Mouse (Mus musculus): Measurements from ENCODE around the gene Stard7.

GRCm38 (mm10) chr2:127328090-127328851, 58.3 kb downstream of the Stard7 start:
- TF ChIP-seq CTCF (conservative IDR thresholded peaks at IDR 0.05; ENCODE audit: low read length) (no peak), POU5F1 (IDR thresholded peaks at IDR 0.05; ENCODE audit: borderline replicate concordance, low read length) (no peak)
